Mouse (Mus musculus) c-Kit-positive CD71-negative TER-119-negative erythroid progenitor cells, embryonic 14.5 days (primary cell): Measurements from ENCODE around the gene Slfn14.
"Not testable (repeated sequence)": the region's sequence is repeated elsewhere in the genome, so short reads cannot be mapped to it uniquely, and the experiment has no call there.

Experiments
- DNase-seq: peaks from one replicate; pipeline ENCODE4 v3.0.0-alpha.2; 2013; ENCODE audit warnings: low read depth

Slfn14 gene

GRCm38 (mm10) chr11:83282084-83282483, 4.4 kb downstream of the Slfn14 start:
- no peak for DNase-seq

GRCm38 (mm10) chr11:83279691-83280090, 6.8 kb downstream of the Slfn14 start:
- no peak for DNase-seq

GRCm38 (mm10) chr11:83279024-83279423, 7.5 kb downstream of the Slfn14 start:
- DNase-seq: no peak

- no peak for DNase-seq
Measured at GRCm38 (mm10) chr11:83276251-83276650, 10.3 kb downstream of the Slfn14 start.

- DNase-seq: peak; percentile 47
Measured at GRCm38 (mm10) chr11:83271951-83272843, 14.3 kb downstream of the Slfn14 start.

GRCm38 (mm10) chr11:83271151-83271950, 15.2 kb downstream of the Slfn14 start:
- DNase-seq: peak; percentile 76

GRCm38 (mm10) chr11:83270842-83271150, 15.7 kb downstream of the Slfn14 start:
- DNase-seq: no peak

- DNase-seq: peak; percentile 20
Measured at GRCm38 (mm10) chr11:83263146-83263545, 23.4 kb downstream of the Slfn14 start.

GRCm38 (mm10) chr11:83262673-83263072, 23.9 kb downstream of the Slfn14 start:
- peak; percentile 24 for DNase-seq

- DNase-seq: not testable (repeated sequence)
Measured at GRCm38 (mm10) chr11:83257211-83257610, 29.3 kb downstream of the Slfn14 start.

GRCm38 (mm10) chr11:83239811-83240210, 46.7 kb downstream of the Slfn14 start:
- no peak for DNase-seq

GRCm38 (mm10) chr11:83238389-83238788, 48.1 kb downstream of the Slfn14 start:
- no peak for DNase-seq

- DNase-seq: not testable (repeated sequence)
Measured at GRCm38 (mm10) chr11:83237390-83237789, 49.1 kb downstream of the Slfn14 start.

- not testable (repeated sequence) for DNase-seq
Measured at GRCm38 (mm10) chr11:83233621-83234020, 52.9 kb downstream of the Slfn14 start.

GRCm38 (mm10) chr11:83230966-83231365, 55.6 kb downstream of the Slfn14 start:
- peak; percentile 35 for DNase-seq

- DNase-seq: no peak
Measured at GRCm38 (mm10) chr11:83227926-83228723, 58.4 kb downstream of the Slfn14 start.

GRCm38 (mm10) chr11:83225371-83225960, 61.1 kb downstream of the Slfn14 start:
- no peak for DNase-seq
